Mouse (Mus musculus): Measurements from ENCODE around the gene March8. TPM values are rescaled to one million over a fixed set of nuclear protein-coding genes. Genes with fewer than 3 reads are reported as not detected.

Gene March8
- polyA plus RNA-seq, 1 experiment from 2014 or later = 62.9 TPM

GRCm38 (mm10) chr6:116416000-116416552 is 78.3 kb downstream of the March8 start:
- ATAC-seq (ENCODE audit: low FRiP score) = no peak
- Histone ChIP-seq H3K4me1 (replicated peaks) (peaks cover 5% of the 10 kb centered on the region), H3K9me3 (no peaks in the 10 kb centered on the region), H3K27ac (no peak overlapping the region), H3K4me3 (no peak overlapping the region), H3K9ac (no peak overlapping the region), H3K27me3 (no peaks in the 10 kb centered on the region), H3K4me2 (no peak overlapping the region), H3K36me3 (peaks cover 23% of the 10 kb centered on the region)
- 89% methylated on average over 6 of the region's 6 CpGs for WGBS

DNA sequence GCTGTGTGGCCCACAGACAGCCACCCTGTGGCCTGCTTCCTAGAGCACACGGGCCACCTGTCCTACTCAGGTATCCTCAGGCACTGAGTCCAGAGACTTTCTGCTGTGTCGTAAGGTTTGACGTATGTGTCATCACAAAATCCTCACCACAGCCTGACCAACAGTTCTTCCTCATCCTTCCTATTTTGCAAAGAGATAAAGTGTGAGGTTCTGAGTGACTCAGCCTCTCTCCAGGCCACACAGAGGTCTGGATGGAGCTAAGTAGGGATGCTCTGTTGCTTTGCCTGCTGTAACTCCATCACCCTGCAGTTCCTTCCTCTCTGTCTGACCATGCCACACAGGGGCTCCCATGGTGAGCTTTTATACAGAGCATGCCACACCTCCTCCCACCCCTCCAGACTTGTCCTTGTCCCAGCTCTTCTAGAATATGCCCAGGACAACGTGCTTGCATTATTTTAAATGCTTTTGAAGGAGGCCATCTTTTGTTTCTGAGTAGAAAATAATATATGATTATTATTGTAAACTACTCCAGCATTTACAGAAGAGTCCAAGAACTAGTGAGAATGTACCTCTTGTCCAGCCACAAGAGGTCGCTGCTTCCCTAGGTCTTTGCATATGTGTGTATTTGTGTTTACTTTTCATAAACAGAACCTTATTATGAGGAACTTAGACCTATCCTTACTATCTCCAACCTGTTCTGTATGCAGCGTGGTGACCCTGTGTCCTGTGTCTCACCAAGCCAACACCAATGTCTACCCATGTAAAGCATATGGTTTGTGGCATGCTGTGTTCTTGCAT is 79.9 kb downstream of the March8 start:
- peaks cover 7% of the 10 kb centered on the region for H3K36me3 ChIP-seq
- H3K4me2 ChIP-seq = no peak overlapping the region
- no peak overlapping the region for H3K27ac ChIP-seq
- H3K4me3 ChIP-seq = no peak overlapping the region
- no peaks in the 10 kb centered on the region for H3K27me3 ChIP-seq
- peaks cover 5% of the 10 kb centered on the region for H3K4me1 ChIP-seq (replicated peaks)
- no peaks in the 10 kb centered on the region for H3K9me3 ChIP-seq
- WGBS = 66% methylated on average over 6 of the region's 6 CpGs
- no peak for ATAC-seq (ENCODE audit: low FRiP score)
- H3K9ac ChIP-seq = no peak overlapping the region

DNA sequence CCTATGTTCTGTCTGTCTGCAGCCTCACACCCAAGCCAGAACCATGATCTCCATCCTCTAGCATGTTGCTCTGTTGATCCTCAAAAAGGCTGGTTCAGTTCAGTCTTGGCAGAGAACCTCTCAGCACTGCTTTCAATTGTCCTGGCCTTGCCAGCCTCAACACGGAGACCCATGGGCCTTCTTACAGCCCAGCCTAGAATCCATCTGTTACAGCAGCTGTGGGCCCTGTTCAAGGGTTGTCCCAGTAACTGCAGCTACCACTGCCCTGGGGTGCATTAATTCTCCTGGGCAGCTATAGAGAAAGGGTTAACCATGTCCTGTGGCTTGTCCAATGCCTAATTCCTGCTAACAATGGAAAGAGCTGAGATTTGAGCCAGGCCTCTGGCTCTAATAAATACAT is 80.7 kb downstream of the March8 start:
- no peak; the same call in 1 of the 2 replicates for ATAC-seq (ENCODE audit: low FRiP score)
- H3K4me3 ChIP-seq = no peak overlapping the region
- H3K9me3 ChIP-seq = no peaks in the 10 kb centered on the region
- H3K27me3 ChIP-seq = no peaks in the 10 kb centered on the region
- no peak overlapping the region for H3K9ac ChIP-seq
- H3K36me3 ChIP-seq = no peaks in the 10 kb centered on the region
- H3K4me2 ChIP-seq = no peak overlapping the region
- H3K4me1 ChIP-seq (replicated peaks) = peaks cover 5% of the 10 kb centered on the region
- no peak overlapping the region for H3K27ac ChIP-seq
- WGBS = 81% methylated on average over 1 of the region's 1 CpGs

GRCm38 (mm10) chr6:116419699-116420098 is 81.9 kb downstream of the March8 start:
- H3K27me3 ChIP-seq = no peaks in the 10 kb centered on the region
- ATAC-seq (ENCODE audit: low FRiP score) = no peak
- H3K4me3 ChIP-seq = no peak overlapping the region
- no peak overlapping the region for H3K9ac ChIP-seq
- H3K36me3 ChIP-seq = no peaks in the 10 kb centered on the region
- H3K4me2 ChIP-seq = no peak overlapping the region
- H3K9me3 ChIP-seq = no peaks in the 10 kb centered on the region
- H3K4me1 ChIP-seq (replicated peaks) = peaks cover 5% of the 10 kb centered on the region
- H3K27ac ChIP-seq = no peak overlapping the region
- 75% methylated on average over 6 of the region's 6 CpGs for WGBS

DNA sequence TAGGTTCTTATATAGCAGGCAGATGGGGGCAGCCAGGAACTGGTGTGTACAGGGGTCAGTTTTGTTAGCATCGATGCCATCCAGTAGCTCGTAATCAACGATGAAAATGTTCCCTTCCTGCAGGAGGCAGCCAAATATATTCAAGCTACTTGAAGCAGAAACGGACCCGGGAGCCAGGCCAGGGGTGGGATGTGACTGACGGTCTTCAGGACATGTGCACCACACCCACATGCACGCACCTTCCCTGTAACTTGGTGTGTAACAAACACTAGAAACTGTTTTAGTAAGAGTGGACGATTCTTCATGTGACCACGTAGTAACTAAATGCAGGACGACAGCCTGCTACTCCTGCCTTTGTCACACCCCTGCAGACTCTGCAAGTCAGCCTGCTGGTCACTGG is 82.4 kb downstream of the March8 start:
- no peak overlapping the region for H3K9ac ChIP-seq
- peaks cover 5% of the 10 kb centered on the region for H3K4me1 ChIP-seq (replicated peaks)
- 90% methylated on average over 10 of the region's 10 CpGs for WGBS
- H3K4me3 ChIP-seq = no peak overlapping the region
- no peak overlapping the region for H3K27ac ChIP-seq
- H3K27me3 ChIP-seq = no peaks in the 10 kb centered on the region
- no peaks in the 10 kb centered on the region for H3K9me3 ChIP-seq
- H3K4me2 ChIP-seq = no peak overlapping the region
- H3K36me3 ChIP-seq = no peaks in the 10 kb centered on the region
- no peak for ATAC-seq (ENCODE audit: low FRiP score)

GRCm38 (mm10) chr6:116422991-116423390 is 85.2 kb downstream of the March8 start:
- no peak for ATAC-seq (ENCODE audit: low FRiP score)
- Histone ChIP-seq H3K4me1 (replicated peaks) (peaks cover 5% of the 10 kb centered on the region), H3K9me3 (no peaks in the 10 kb centered on the region), H3K4me2 (no peak overlapping the region), H3K9ac (no peak overlapping the region), H3K36me3 (no peaks in the 10 kb centered on the region), H3K27ac (no peak overlapping the region), H3K27me3 (no peaks in the 10 kb centered on the region), H3K4me3 (no peak overlapping the region)
- WGBS = 91% methylated on average over 7 of the region's 7 CpGs

GRCm38 (mm10) chr6:116423664-116424063 is 85.8 kb downstream of the March8 start:
- no peak overlapping the region for H3K4me3 ChIP-seq
- H3K4me1 ChIP-seq (replicated peaks) = no peaks in the 10 kb centered on the region
- H3K36me3 ChIP-seq = no peaks in the 10 kb centered on the region
- 74% methylated on average over 2 of the region's 2 CpGs for WGBS
- H3K27ac ChIP-seq = no peak overlapping the region
- H3K9me3 ChIP-seq = no peaks in the 10 kb centered on the region
- no peak for ATAC-seq (ENCODE audit: low FRiP score)
- H3K9ac ChIP-seq = no peak overlapping the region
- no peaks in the 10 kb centered on the region for H3K27me3 ChIP-seq
- H3K4me2 ChIP-seq = no peak overlapping the region

DNA sequence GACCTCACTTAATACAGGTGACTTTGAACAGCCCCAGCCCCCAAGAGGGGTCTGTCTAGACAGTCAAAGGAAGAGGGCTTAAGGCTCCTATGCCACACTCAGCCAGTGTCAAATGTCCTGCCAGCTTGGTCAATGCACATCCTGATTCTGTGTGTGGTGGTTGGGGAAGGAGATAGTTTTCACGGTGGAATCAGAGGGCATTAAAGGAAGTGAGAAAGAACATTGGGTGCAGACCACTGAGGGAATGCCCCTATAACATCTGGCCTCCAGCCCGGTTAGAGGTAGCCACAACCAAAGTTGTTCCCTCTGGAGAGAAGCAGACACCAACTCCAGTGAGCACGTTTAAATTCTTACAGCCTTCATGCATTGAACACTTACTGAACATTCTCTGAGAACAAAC is 89.7 kb downstream of the March8 start:
- Histone ChIP-seq H3K4me1 (replicated peaks) (no peaks in the 10 kb centered on the region), H3K4me3 (no peak overlapping the region), H3K9me3 (peaks cover 5% of the 10 kb centered on the region; the same call in 1 of the 2 replicates), H3K4me2 (no peak overlapping the region), H3K36me3 (no peaks in the 10 kb centered on the region), H3K9ac (no peak overlapping the region), H3K27ac (no peak overlapping the region), H3K27me3 (no peaks in the 10 kb centered on the region)
- 93% methylated on average over 3 of the region's 3 CpGs for WGBS
- no peak for ATAC-seq (ENCODE audit: low FRiP score)

DNA sequence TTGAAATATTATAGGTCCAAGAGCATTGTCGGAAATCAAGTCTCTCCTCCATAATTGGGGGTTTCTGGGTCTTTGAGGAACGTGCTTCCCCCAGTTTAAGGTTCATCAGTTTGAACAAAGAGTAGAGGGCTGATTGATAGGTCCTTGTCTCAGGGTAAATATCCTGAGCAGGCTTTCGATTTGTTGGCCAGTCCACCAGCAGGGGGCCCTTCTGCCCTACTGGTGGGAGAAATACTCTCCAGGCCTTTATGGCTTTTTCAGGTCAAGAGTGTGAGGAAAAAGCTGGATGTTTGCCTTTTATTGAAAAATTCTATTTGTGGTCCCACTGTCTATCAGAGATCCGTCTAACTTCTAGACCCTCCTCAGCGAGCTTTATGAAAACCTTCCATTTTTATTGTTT is 90.5 kb downstream of the March8 start:
- Histone ChIP-seq H3K9me3 (peaks cover 5% of the 10 kb centered on the region; the same call in 1 of the 2 replicates), H3K27ac (no peak overlapping the region), H3K27me3 (no peaks in the 10 kb centered on the region), H3K36me3 (no peaks in the 10 kb centered on the region), H3K9ac (no peak overlapping the region), H3K4me3 (no peak overlapping the region), H3K4me1 (replicated peaks) (no peaks in the 10 kb centered on the region), H3K4me2 (no peak overlapping the region)
- 69% methylated on average over 5 of the region's 5 CpGs for WGBS
- no peak for ATAC-seq (ENCODE audit: low FRiP score)

DNA sequence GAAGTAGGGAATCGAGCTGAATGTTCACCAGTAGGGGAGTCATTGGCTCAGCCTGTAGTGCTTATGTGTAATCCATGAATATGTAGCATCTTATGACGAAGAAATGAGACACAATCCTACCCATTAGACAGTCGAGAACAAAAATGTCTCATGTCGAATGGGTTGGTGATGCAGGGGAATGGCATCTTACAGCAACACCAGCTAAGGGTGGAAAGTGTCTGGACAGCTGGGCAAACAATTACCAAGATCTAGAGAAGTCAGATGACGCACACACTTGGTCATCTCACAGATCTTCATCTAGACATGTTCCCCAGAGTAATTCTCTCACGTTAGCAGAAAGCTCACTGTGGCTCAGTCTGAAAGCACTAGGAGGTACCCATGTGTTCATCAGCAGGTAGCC is 101.0 kb downstream of the March8 start:
- Histone ChIP-seq H3K4me3 (no peak overlapping the region), H3K4me2 (no peak overlapping the region), H3K36me3 (no peaks in the 10 kb centered on the region), H3K27me3 (no peaks in the 10 kb centered on the region), H3K27ac (no peak overlapping the region), H3K4me1 (replicated peaks) (no peaks in the 10 kb centered on the region), H3K9me3 (no peaks in the 10 kb centered on the region), H3K9ac (no peak overlapping the region)
- 82% methylated on average over 6 of the region's 6 CpGs for WGBS
- ATAC-seq (ENCODE audit: low FRiP score) = no peak

DNA sequence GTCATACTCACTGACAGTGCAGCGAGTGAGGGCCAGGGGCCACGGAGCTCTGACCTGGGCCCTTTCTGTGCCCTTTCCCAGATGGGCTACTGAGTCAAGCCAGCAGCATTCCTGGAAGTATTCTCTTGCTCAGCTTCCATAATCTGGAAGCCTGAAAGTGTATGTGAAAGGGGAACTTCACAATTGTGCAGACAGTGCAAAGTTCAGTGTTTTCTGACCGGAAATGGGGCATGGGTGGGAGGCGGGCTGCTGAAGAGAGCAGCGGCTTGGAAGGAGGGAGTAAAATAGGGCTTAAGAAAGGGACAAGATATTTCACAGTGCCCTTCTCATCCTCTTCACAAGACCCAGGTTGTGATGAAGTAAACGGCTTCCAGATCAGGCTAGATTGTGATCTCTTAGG is 101.7 kb downstream of the March8 start:
- no peaks in the 10 kb centered on the region for H3K36me3 ChIP-seq

DNA sequence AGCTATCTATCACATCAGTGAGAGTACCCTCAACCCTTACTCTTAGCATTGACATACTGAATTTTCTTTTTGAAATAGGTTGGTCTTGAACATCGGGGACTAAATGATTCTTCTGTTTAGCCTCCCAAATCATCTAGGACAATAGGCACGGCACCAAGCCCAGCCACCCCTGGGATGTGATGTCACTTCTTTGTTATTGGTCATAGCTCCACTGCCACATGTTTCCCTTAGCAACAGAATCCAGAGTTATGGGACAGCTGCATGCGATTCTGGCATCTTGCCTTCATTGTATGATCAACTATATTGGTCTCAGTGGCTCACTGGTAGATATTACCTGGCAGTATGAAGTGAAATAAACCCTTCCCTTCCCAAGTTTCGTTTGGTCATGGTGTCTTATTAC is 102.6 kb downstream of the March8 start:
- Histone ChIP-seq H3K9me3 (no peaks in the 10 kb centered on the region), H3K9ac (no peak overlapping the region), H3K4me2 (no peak overlapping the region), H3K27ac (no peak overlapping the region), H3K4me3 (no peak overlapping the region), H3K36me3 (no peaks in the 10 kb centered on the region), H3K4me1 (replicated peaks) (no peaks in the 10 kb centered on the region), H3K27me3 (no peaks in the 10 kb centered on the region)
- 77% methylated on average over 4 of the region's 4 CpGs for WGBS
- ATAC-seq (ENCODE audit: low FRiP score) = no peak

More for the DNA sequence above, 101.7 kb downstream of the March8 start:
- Histone ChIP-seq H3K4me1 (replicated peaks) (no peaks in the 10 kb centered on the region), H3K9ac (no peak overlapping the region), H3K27ac (no peak overlapping the region), H3K4me2 (no peak overlapping the region), H3K9me3 (no peaks in the 10 kb centered on the region), H3K4me3 (no peak overlapping the region), H3K27me3 (no peaks in the 10 kb centered on the region)
- ATAC-seq (ENCODE audit: low FRiP score) = no peak
- 88% methylated on average over 6 of the region's 6 CpGs for WGBS

DNA sequence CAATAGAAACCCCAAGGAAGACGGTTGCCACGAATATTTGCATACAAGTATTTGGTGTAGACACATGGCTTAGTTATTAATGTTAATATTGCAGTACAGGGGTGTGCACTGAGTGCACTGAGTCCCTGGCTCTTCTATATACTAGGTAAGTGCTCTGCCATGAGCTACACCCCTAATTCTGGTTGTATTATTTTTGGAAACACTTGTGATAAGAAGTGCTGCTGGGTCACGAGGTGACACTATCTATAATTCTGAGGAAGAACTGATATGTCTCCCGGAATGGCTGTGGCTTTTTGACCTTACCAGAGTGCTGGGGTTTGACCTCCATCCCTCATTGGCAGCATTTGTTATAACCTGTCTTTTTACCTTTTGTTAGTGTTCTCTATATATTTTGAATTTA is 103.0 kb downstream of the March8 start:
- H3K9me3 ChIP-seq = no peaks in the 10 kb centered on the region
- no peak overlapping the region for H3K4me2 ChIP-seq
- WGBS = 91% methylated on average over 4 of the region's 4 CpGs
- H3K27me3 ChIP-seq = no peaks in the 10 kb centered on the region
- no peak overlapping the region for H3K4me3 ChIP-seq
- H3K27ac ChIP-seq = no peak overlapping the region
- no peak overlapping the region for H3K9ac ChIP-seq
- no peaks in the 10 kb centered on the region for H3K4me1 ChIP-seq (replicated peaks)
- H3K36me3 ChIP-seq = no peaks in the 10 kb centered on the region
- no peak for ATAC-seq (ENCODE audit: low FRiP score)

Data from hindbrain, embryonic 13.5 days (tissue).